Mouse (Mus musculus): ENCODE measurements around the gene Gm49405. TPM values are rescaled to one million over a fixed set of nuclear protein-coding genes. Genes with fewer than 3 reads are reported as not detected.

Gm49405 gene
- polyA plus RNA-seq, 1 experiment from 2014 or later, result 0.48 TPM

DNA sequence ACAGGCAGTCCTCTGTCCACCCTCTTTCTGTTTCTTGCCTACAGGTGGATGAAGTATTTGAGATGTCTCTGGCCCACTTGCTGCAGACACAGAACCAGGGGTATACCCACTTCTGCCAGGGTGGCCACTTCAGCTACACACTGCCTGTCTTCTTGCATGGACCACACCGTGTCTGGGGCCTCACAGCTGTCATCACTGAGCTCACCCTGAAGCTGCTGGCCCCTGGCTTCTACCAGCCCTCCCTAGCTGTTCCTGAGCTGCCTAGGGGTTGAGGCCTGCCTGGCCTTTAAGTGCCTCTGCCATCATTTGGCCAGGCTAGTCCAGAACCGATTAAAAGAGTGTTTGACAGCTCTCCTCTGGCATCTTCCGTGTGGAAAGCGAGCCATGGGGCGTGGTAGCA lies 1.3 kb downstream of the Gm49405 start:
- H3K9me3 ChIP-seq (replicated peaks; ENCODE audit: control insufficient read depth, low read length), result no peaks in the 10 kb centered on the region
- peaks cover 17% of the 10 kb centered on the region for H3K4me1 ChIP-seq (ENCODE audit: control insufficient read depth, low read depth, low read length)
- H3K4me3 ChIP-seq (ENCODE audit: low read depth, low read length), result no peak overlapping the region
- ATAC-seq (ENCODE audit: low read depth), result no peak
- H3K36me3 ChIP-seq (ENCODE audit: control insufficient read depth, insufficient read depth), result peaks cover 10% of the 10 kb centered on the region; the same call in 1 of the 2 replicates
- H3K4me2 ChIP-seq (ENCODE audit: low read depth, low read length), result no peak overlapping the region
- WGBS (ENCODE audit: insufficient replicate concordance), result 79% methylated on average over 5 of the region's 5 CpGs
- no peaks in the 10 kb centered on the region for H3K27me3 ChIP-seq (ENCODE audit: control insufficient read depth, insufficient read depth, low read depth, low read length)
- H3K9ac ChIP-seq (ENCODE audit: low read depth, low read length), result no peak overlapping the region
- no peak overlapping the region for H3K27ac ChIP-seq (ENCODE audit: low read length)

- H3K27me3 ChIP-seq (ENCODE audit: control insufficient read depth, insufficient read depth, low read depth, low read length), result no peaks in the 10 kb centered on the region
- H3K4me3 ChIP-seq (ENCODE audit: low read depth, low read length), result no peak within 1 kb of the TSS
- H3K9me3 ChIP-seq (replicated peaks; ENCODE audit: control insufficient read depth, low read length), result no peaks in the 10 kb centered on the region
- peaks cover 17% of the 10 kb centered on the region for H3K4me1 ChIP-seq (ENCODE audit: control insufficient read depth, low read depth, low read length)
- no peak within 1 kb of the TSS for H3K9ac ChIP-seq (ENCODE audit: low read depth, low read length)
- ATAC-seq (ENCODE audit: low read depth), result no peak
- peaks cover 21% of the 10 kb centered on the region for H3K36me3 ChIP-seq (ENCODE audit: control insufficient read depth, insufficient read depth)
- WGBS (ENCODE audit: insufficient replicate concordance), result 78% methylated on average over 1 of the region's 1 CpGs
- no peak within 1 kb of the TSS for H3K27ac ChIP-seq (ENCODE audit: low read length)
- H3K4me2 ChIP-seq (ENCODE audit: low read depth, low read length), result no peak within 1 kb of the TSS
Observed at GRCm38 (mm10) chr19:4003112-4003511, 2.7 kb downstream of the Gm49405 start, which contains the start of gene Doc2g. TSS of gene Doc2g (plus strand) at chr19:4003313.

- Histone ChIP-seq H3K4me1 (ENCODE audit: control insufficient read depth, low read depth, low read length) (peaks cover 17% of the 10 kb centered on the region), H3K36me3 (ENCODE audit: control insufficient read depth, insufficient read depth) (peaks cover 27% of the 10 kb centered on the region), H3K9ac (ENCODE audit: low read depth, low read length) (no peak overlapping the region), H3K27me3 (ENCODE audit: control insufficient read depth, insufficient read depth, low read depth, low read length) (no peaks in the 10 kb centered on the region), H3K4me2 (ENCODE audit: low read depth, low read length) (no peak overlapping the region), H3K27ac (ENCODE audit: low read length) (no peak overlapping the region), H3K9me3 (replicated peaks; ENCODE audit: control insufficient read depth, low read length) (no peaks in the 10 kb centered on the region), H3K4me3 (ENCODE audit: low read depth, low read length) (no peak overlapping the region)
- ATAC-seq (ENCODE audit: low read depth), result no peak
- 75% methylated on average over 12 of the region's 12 CpGs for WGBS (ENCODE audit: insufficient replicate concordance)
Observed at GRCm38 (mm10) chr19:4003641-4004040, 3.2 kb downstream of the Gm49405 start.

GRCm38 (mm10) chr19:4004331-4004730 lies 3.9 kb downstream of the Gm49405 start:
- no peak overlapping the region for H3K4me2 ChIP-seq (ENCODE audit: low read depth, low read length)
- H3K9me3 ChIP-seq (replicated peaks; ENCODE audit: control insufficient read depth, low read length), result no peaks in the 10 kb centered on the region
- peaks cover 27% of the 10 kb centered on the region for H3K36me3 ChIP-seq (ENCODE audit: control insufficient read depth, insufficient read depth)
- H3K27me3 ChIP-seq (ENCODE audit: control insufficient read depth, insufficient read depth, low read depth, low read length), result no peaks in the 10 kb centered on the region
- H3K4me3 ChIP-seq (ENCODE audit: low read depth, low read length), result no peak overlapping the region
- WGBS (ENCODE audit: insufficient replicate concordance), result 77% methylated on average over 15 of the region's 15 CpGs
- ATAC-seq (ENCODE audit: low read depth), result no peak
- no peak overlapping the region for H3K9ac ChIP-seq (ENCODE audit: low read depth, low read length)
- H3K27ac ChIP-seq (ENCODE audit: low read length), result no peak overlapping the region
- peaks cover 16% of the 10 kb centered on the region for H3K4me1 ChIP-seq (ENCODE audit: control insufficient read depth, low read depth, low read length)

DNA sequence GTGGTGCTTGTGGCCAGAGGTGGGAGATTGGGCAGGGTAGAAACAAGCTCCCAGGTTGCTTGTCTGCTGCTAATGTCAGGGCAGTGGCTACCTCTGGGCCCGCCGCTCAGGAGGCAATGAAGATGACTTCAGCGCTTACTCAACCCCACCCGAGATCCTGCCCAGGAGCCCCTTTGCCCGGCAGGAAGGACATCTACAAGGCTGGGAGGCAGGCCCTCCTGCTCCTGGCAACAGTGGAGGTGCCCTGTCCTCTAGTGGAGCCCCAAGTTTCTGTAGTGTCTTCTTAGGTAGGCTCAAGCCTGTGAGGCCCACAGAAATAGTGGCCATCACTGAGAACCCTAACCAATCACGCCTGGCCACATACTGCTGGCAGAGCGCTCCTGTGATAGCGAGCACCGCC lies 4.7 kb downstream of the Gm49405 start:
- ATAC-seq (ENCODE audit: low read depth), result no peak
- WGBS (ENCODE audit: insufficient replicate concordance), result 79% methylated on average over 9 of the region's 9 CpGs

GRCm38 (mm10) chr19:4005971-4006370 lies 5.5 kb downstream of the Gm49405 start:
- Histone ChIP-seq H3K27ac (ENCODE audit: low read length) (no peak overlapping the region), H3K4me2 (ENCODE audit: low read depth, low read length) (no peak overlapping the region), H3K4me1 (ENCODE audit: control insufficient read depth, low read depth, low read length) (peaks cover 8% of the 10 kb centered on the region), H3K36me3 (ENCODE audit: control insufficient read depth, insufficient read depth) (peaks cover 29% of the 10 kb centered on the region), H3K9ac (ENCODE audit: low read depth, low read length) (no peak overlapping the region), H3K27me3 (ENCODE audit: control insufficient read depth, insufficient read depth, low read depth, low read length) (no peaks in the 10 kb centered on the region), H3K9me3 (replicated peaks; ENCODE audit: control insufficient read depth, low read length) (no peaks in the 10 kb centered on the region), H3K4me3 (ENCODE audit: low read depth, low read length) (no peak overlapping the region)
- 81% methylated on average over 8 of the region's 8 CpGs for WGBS (ENCODE audit: insufficient replicate concordance)
- ATAC-seq (ENCODE audit: low read depth), result no peak

More for the DNA sequence above, 4.7 kb downstream of the Gm49405 start:
- Histone ChIP-seq H3K36me3 (ENCODE audit: control insufficient read depth, insufficient read depth) (peaks cover 28% of the 10 kb centered on the region), H3K4me2 (ENCODE audit: low read depth, low read length) (no peak overlapping the region), H3K9ac (ENCODE audit: low read depth, low read length) (no peak overlapping the region), H3K4me3 (ENCODE audit: low read depth, low read length) (no peak overlapping the region), H3K27ac (ENCODE audit: low read length) (no peak overlapping the region), H3K27me3 (ENCODE audit: control insufficient read depth, insufficient read depth, low read depth, low read length) (no peaks in the 10 kb centered on the region), H3K9me3 (replicated peaks; ENCODE audit: control insufficient read depth, low read length) (no peaks in the 10 kb centered on the region), H3K4me1 (ENCODE audit: control insufficient read depth, low read depth, low read length) (peaks cover 10% of the 10 kb centered on the region)

- no peaks in the 10 kb centered on the region for H3K9me3 ChIP-seq (replicated peaks; ENCODE audit: control insufficient read depth, low read length)
- ATAC-seq (ENCODE audit: low read depth), result no peak
- H3K27me3 ChIP-seq (ENCODE audit: control insufficient read depth, insufficient read depth, low read depth, low read length), result no peaks in the 10 kb centered on the region
- H3K9ac ChIP-seq (ENCODE audit: low read depth, low read length), result no peak overlapping the region
- no peak overlapping the region for H3K4me2 ChIP-seq (ENCODE audit: low read depth, low read length)
- 89% methylated on average over 5 of the region's 5 CpGs for WGBS (ENCODE audit: insufficient replicate concordance)
- H3K4me1 ChIP-seq (ENCODE audit: control insufficient read depth, low read depth, low read length), result peaks cover 32% of the 10 kb centered on the region
- no peak overlapping the region for H3K27ac ChIP-seq (ENCODE audit: low read length)
- H3K4me3 ChIP-seq (ENCODE audit: low read depth, low read length), result no peak overlapping the region
- H3K36me3 ChIP-seq (ENCODE audit: control insufficient read depth, insufficient read depth), result peaks cover 26% of the 10 kb centered on the region
Observed at GRCm38 (mm10) chr19:4011086-4011485, 10.7 kb downstream of the Gm49405 start.

DNA sequence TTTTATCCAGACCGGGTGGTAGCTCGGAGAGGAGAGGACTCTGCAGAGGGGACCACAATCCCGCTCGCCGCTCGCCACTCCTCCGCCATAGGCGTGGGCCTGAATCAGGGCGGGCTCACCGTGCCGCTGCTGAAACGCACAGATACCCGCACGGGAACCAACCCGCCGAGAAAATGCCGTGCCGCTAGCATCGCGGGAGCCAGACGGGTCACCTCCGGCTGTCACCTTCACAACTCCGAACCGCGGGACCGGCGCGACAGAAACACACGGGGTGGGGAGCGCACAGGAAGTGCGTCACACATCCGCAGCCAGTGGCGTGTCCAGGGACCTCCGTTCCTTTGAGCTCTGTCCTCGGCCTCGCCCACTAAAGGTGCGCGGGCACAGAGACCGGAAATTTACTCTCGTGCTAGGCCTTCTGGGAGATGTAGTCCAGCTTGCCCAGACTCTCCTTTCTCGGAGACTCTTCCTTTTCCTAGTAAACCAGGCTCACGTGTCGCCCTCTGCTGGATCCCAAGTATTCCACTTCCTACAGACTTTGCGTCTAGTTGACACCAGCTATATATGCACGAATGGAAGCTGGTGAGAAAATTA lies 12.1 kb downstream of the Gm49405 start, which contains the start of gene Ndufv1:
TSS of gene Ndufv1 (minus strand) at position 375 of the 591 bp plus-strand sequence.
- Histone ChIP-seq H3K4me1 (ENCODE audit: control insufficient read depth, low read depth, low read length) (peaks cover 34% of the 10 kb centered on the region), H3K36me3 (ENCODE audit: control insufficient read depth, insufficient read depth) (peaks cover 13% of the 10 kb centered on the region), H3K9me3 (replicated peaks; ENCODE audit: control insufficient read depth, low read length) (no peaks in the 10 kb centered on the region), H3K4me2 (ENCODE audit: low read depth, low read length) (peak within 1 kb of the TSS; percentile 80), H3K27ac (ENCODE audit: low read length) (peak within 1 kb of the TSS; percentile 80), H3K27me3 (ENCODE audit: control insufficient read depth, insufficient read depth, low read depth, low read length) (no peaks in the 10 kb centered on the region), H3K4me3 (ENCODE audit: low read depth, low read length) (peak within 1 kb of the TSS; percentile 92), H3K9ac (ENCODE audit: low read depth, low read length) (peak within 1 kb of the TSS; percentile 84)
- WGBS (ENCODE audit: insufficient replicate concordance), result under 1% methylated on average over 45 of the region's 45 CpGs
- peak; percentile 99 for ATAC-seq (ENCODE audit: low read depth)

- H3K36me3 ChIP-seq (ENCODE audit: control insufficient read depth, insufficient read depth), result peaks cover 8% of the 10 kb centered on the region
- peak overlapping the region; percentile 92 for H3K4me3 ChIP-seq (ENCODE audit: low read depth, low read length)
- WGBS (ENCODE audit: insufficient replicate concordance), result 13% methylated on average over 9 of the region's 9 CpGs
- peak overlapping the region; percentile 80 for H3K4me2 ChIP-seq (ENCODE audit: low read depth, low read length)
- no peaks in the 10 kb centered on the region for H3K27me3 ChIP-seq (ENCODE audit: control insufficient read depth, insufficient read depth, low read depth, low read length)
- peak overlapping the region; percentile 78 for H3K27ac ChIP-seq (ENCODE audit: low read length)
- ATAC-seq (ENCODE audit: low read depth), result peak; percentile 22
- no peaks in the 10 kb centered on the region for H3K9me3 ChIP-seq (replicated peaks; ENCODE audit: control insufficient read depth, low read length)
- peak overlapping the region; percentile 84 for H3K9ac ChIP-seq (ENCODE audit: low read depth, low read length)
- peaks cover 34% of the 10 kb centered on the region for H3K4me1 ChIP-seq (ENCODE audit: control insufficient read depth, low read depth, low read length)
Observed at GRCm38 (mm10) chr19:4013066-4013465, 12.6 kb downstream of the Gm49405 start.
